ENCODE assay signal across 23 mouse cellular contexts in genomic region chr11:14350444-14351135, GRCm38 (mm10).
A peak's percentile ranks its signal among the peaks of the same experiment; 100 is the strongest.
DNase-seq lines count a peak whose midpoint lies in the region; ATAC-seq and TF ChIP-seq lines count a peak whose summit lies in the region.
"Had no signal": no experiment of that assay in that cellular context is flagged by ENCODE, and none has a peak within 500 bp of the region (broad histone marks: within the 10 kb centered on the region; RNA-seq: fewer than 3 reads in every experiment).

No protein-coding gene starts in this region.

- no peak for DNase-seq in hindbrain, embryonic 11.5 days (ENCODE audit: low spot score)
- no peak for DNase-seq in hindbrain, postnatal 0 days (ENCODE audit: low spot score)
- DNase-seq in brain, adult 2 months (ENCODE audit: low read depth, low spot score), result peak; percentile 3
- peak; percentile 76 for DNase-seq in forebrain, embryonic 14.5 days (ENCODE audit: low spot score)
- no peak for DNase-seq in cerebellum, postnatal 4 days (ENCODE audit: low spot score in 2 of 2)
- DNase-seq in cerebellum, adult 9-11 months, result no peak
- no peak for DNase-seq in heart, postnatal 25 days (ENCODE audit: low spot score)
- DNase-seq: adrenal gland, postnatal 14 days; cerebellum, adult 2 months; cerebellum, postnatal 25 days; gastrocnemius, adult 2 months; heart, adult 2 months; kidney, adult 18-20 months; kidney, postnatal 36 days; liver, postnatal 0 days; lung, postnatal 4 days; right cerebral cortex, postnatal 25 days; thymus, postnatal 14 days had no signal

- peak; percentile 53; the same call in 1 of the 2 replicates for ATAC-seq in hindbrain, embryonic 11.5 days (ENCODE audit: low FRiP score)
- no peak for ATAC-seq in hindbrain, postnatal 0 days
- ATAC-seq in forebrain, embryonic 14.5 days, result peak; percentile 93
- ATAC-seq in midbrain, embryonic 13.5 days, result peak; percentile 89
- ATAC-seq: liver, embryonic 12.5 days; liver, postnatal 0 days; Patski had no signal

- 77% methylated on average over 2 of the region's 2 CpGs for WGBS in hindbrain, embryonic 11.5 days
- 59% methylated on average over 2 of the region's 2 CpGs for WGBS in hindbrain, postnatal 0 days
- 38% methylated on average over 2 of the region's 2 CpGs for WGBS in forebrain, embryonic 14.5 days
- WGBS in midbrain, embryonic 13.5 days, result 70% methylated on average over 2 of the region's 2 CpGs

- H3K27ac ChIP-seq in hindbrain, embryonic 11.5 days (ENCODE audit: low read depth, low read length), result no peak overlapping the region
- H3K27ac ChIP-seq in hindbrain, postnatal 0 days, result no peak overlapping the region
- H3K27ac ChIP-seq in forebrain, embryonic 14.5 days (ENCODE audit: low read depth, low read length), result no peak overlapping the region
- H3K27ac ChIP-seq in midbrain, embryonic 13.5 days, result no peak overlapping the region
- H3K27ac ChIP-seq: gastrocnemius, adult 2 months; heart, adult 2 months; kidney, embryonic 15.5 days; liver, embryonic 12.5 days had no signal

- no peaks in the 10 kb centered on the region for H3K4me1 ChIP-seq in hindbrain, embryonic 11.5 days (replicated peaks; ENCODE audit: control insufficient read depth, insufficient read depth, low read length)
- H3K4me1 ChIP-seq in hindbrain, postnatal 0 days (ENCODE audit: insufficient read depth, low read length), result no peaks in the 10 kb centered on the region
- H3K4me1 ChIP-seq in forebrain, embryonic 14.5 days (ENCODE audit: control insufficient read depth, insufficient read depth, low read length), result peaks cover 4% of the 10 kb centered on the region; the same call in 1 of the 2 replicates
- H3K4me1 ChIP-seq in midbrain, embryonic 13.5 days (replicated peaks), result 0 out of 2 replicates have a peak, but pooled peaks cover 11% of the 10 kb centered on the region
- H3K4me1 ChIP-seq: heart, embryonic 12.5 days; kidney, embryonic 15.5 days; liver, embryonic 12.5 days had no signal

- intact Hi-C loops in heart, postnatal 25 days (cut with DNase I), result no loop called here

- TF ChIP-seq CTCF in hindbrain, postnatal 0 days (IDR thresholded peaks at IDR 0.05; ENCODE audit: low read depth), result no peak

- no peaks in the 10 kb centered on the region for H3K36me3 ChIP-seq in hindbrain, embryonic 11.5 days (ENCODE audit: control insufficient read depth, insufficient read depth, low read length)
- H3K36me3 ChIP-seq in hindbrain, postnatal 0 days (ENCODE audit: insufficient read depth, low read length), result no peaks in the 10 kb centered on the region
- no peaks in the 10 kb centered on the region for H3K36me3 ChIP-seq in forebrain, embryonic 14.5 days (ENCODE audit: control insufficient read depth, insufficient read depth, low read length)
- no peaks in the 10 kb centered on the region for H3K36me3 ChIP-seq in midbrain, embryonic 13.5 days
- H3K36me3 ChIP-seq: heart, embryonic 12.5 days; kidney, embryonic 15.5 days; liver, embryonic 12.5 days had no signal

- H3K9me3 ChIP-seq in hindbrain, embryonic 11.5 days (ENCODE audit: control insufficient read depth, low read length), result no peaks in the 10 kb centered on the region
- H3K9me3 ChIP-seq in hindbrain, postnatal 0 days (ENCODE audit: low read length), result no peaks in the 10 kb centered on the region
- no peaks in the 10 kb centered on the region for H3K9me3 ChIP-seq in forebrain, embryonic 14.5 days (replicated peaks; ENCODE audit: control insufficient read depth, low read length)
- H3K9me3 ChIP-seq in midbrain, embryonic 13.5 days, result no peaks in the 10 kb centered on the region
- H3K9me3 ChIP-seq: heart, embryonic 12.5 days; kidney, embryonic 15.5 days; liver, embryonic 12.5 days had no signal

- H3K27me3 ChIP-seq in hindbrain, embryonic 11.5 days (ENCODE audit: control insufficient read depth, insufficient read depth, low read length), result no peaks in the 10 kb centered on the region
- no peaks in the 10 kb centered on the region for H3K27me3 ChIP-seq in hindbrain, postnatal 0 days (ENCODE audit: insufficient read depth, low read length)
- H3K27me3 ChIP-seq in forebrain, embryonic 14.5 days (replicated peaks; ENCODE audit: control insufficient read depth, insufficient read depth, low read length), result no peaks in the 10 kb centered on the region
- no peaks in the 10 kb centered on the region for H3K27me3 ChIP-seq in midbrain, embryonic 13.5 days
- H3K27me3 ChIP-seq: heart, embryonic 12.5 days; kidney, embryonic 15.5 days; liver, embryonic 12.5 days; Patski had no signal

- no peak overlapping the region for H3K4me3 ChIP-seq in hindbrain, embryonic 11.5 days (ENCODE audit: low read depth, low read length)
- no peak overlapping the region for H3K4me3 ChIP-seq in hindbrain, postnatal 0 days (ENCODE audit: low read length)
- H3K4me3 ChIP-seq in forebrain, embryonic 14.5 days (ENCODE audit: low read depth, low read length), result no peak overlapping the region
- no peak overlapping the region for H3K4me3 ChIP-seq in midbrain, embryonic 13.5 days (replicated peaks)
- H3K4me3 ChIP-seq: gastrocnemius, adult 2 months; heart, adult 2 months; heart, embryonic 12.5 days; kidney, embryonic 15.5 days; liver, embryonic 12.5 days had no signal

- no peak overlapping the region for H3K9ac ChIP-seq in hindbrain, embryonic 11.5 days (ENCODE audit: low read depth, low read length)
- H3K9ac ChIP-seq in hindbrain, postnatal 0 days (replicated peaks; ENCODE audit: low read length), result no peak overlapping the region
- H3K9ac ChIP-seq in forebrain, embryonic 14.5 days (ENCODE audit: low read length), result no peak overlapping the region
- H3K9ac ChIP-seq in midbrain, embryonic 13.5 days (replicated peaks), result no peak overlapping the region
- H3K9ac ChIP-seq: heart, embryonic 12.5 days; kidney, embryonic 15.5 days; liver, embryonic 12.5 days; liver, postnatal 0 days had no signal

- H3K4me2 ChIP-seq in hindbrain, embryonic 11.5 days (replicated peaks; ENCODE audit: low read depth, low read length), result no peak overlapping the region
- no peak overlapping the region for H3K4me2 ChIP-seq in hindbrain, postnatal 0 days (ENCODE audit: low read depth, low read length)
- no peak overlapping the region for H3K4me2 ChIP-seq in forebrain, embryonic 14.5 days (ENCODE audit: low read length)
- no peak overlapping the region for H3K4me2 ChIP-seq in midbrain, embryonic 13.5 days (replicated peaks)
- H3K4me2 ChIP-seq: heart, embryonic 12.5 days; kidney, embryonic 15.5 days; liver, embryonic 12.5 days had no signal

Comparison
In these comparisons a context has a peak if more than half of its experiments do, and no peak if none do; other contexts are left out.
1. DNase-seq: peak in brain, adult 2 months (single experiment) and forebrain, embryonic 14.5 days (single experiment); none in hindbrain, embryonic 11.5 days (single experiment), hindbrain, postnatal 0 days (single experiment), cerebellum, postnatal 4 days (0 of 2), cerebellum, adult 9-11 months (single experiment) and heart, postnatal 25 days (single experiment).